Mouse (Mus musculus): ENCODE data around the gene Gm17027.
"Not testable (repeated sequence)": the region's sequence is repeated elsewhere in the genome, so short reads cannot be mapped to it uniquely, and the experiment has no call there.

The Gm17027 gene

GRCm38 (mm10) chr14:42162522-42162921 lies at the start of gene Gm17027:
Gene Gm17027, minus strand, starts transcription at chr14:42162622.
- in situ Hi-C loops (cut with MboI; ENCODE audit: unreplicated experiment in 2 of 2) = not testable (repeated sequence)

GRCm38 (mm10) chr14:42190691-42191090 lies 28.3 kb upstream of the Gm17027 start, which contains the start of gene Gm3573:
Gene Gm3573, minus strand, starts transcription at chr14:42190791.
- in situ Hi-C loops (cut with MboI; ENCODE audit: unreplicated experiment in 2 of 2) = not testable (repeated sequence)

- in situ Hi-C loops (cut with MboI; ENCODE audit: unreplicated experiment in 2 of 2) = not testable (repeated sequence)
Measured at GRCm38 (mm10) chr14:42183936-42184335, 21.5 kb upstream of the Gm17027 start.

- in situ Hi-C loops (cut with MboI; ENCODE audit: unreplicated experiment in 2 of 2) = not testable (repeated sequence)
Measured at GRCm38 (mm10) chr14:42134571-42134970, 27.9 kb downstream of the Gm17027 start.

GRCm38 (mm10) chr14:42133806-42134205 lies 28.6 kb downstream of the Gm17027 start:
- in situ Hi-C loops (cut with MboI; ENCODE audit: unreplicated experiment in 2 of 2) = not testable (repeated sequence)

- in situ Hi-C loops (cut with MboI; ENCODE audit: unreplicated experiment in 2 of 2) = not testable (repeated sequence)
Measured at GRCm38 (mm10) chr14:42117269-42117668, 45.2 kb downstream of the Gm17027 start, which contains the start of gene Gm7951. Gene Gm7951, minus strand, starts transcription at chr14:42117369.
